Mouse (Mus musculus) intestine, embryonic 16.5 days (tissue): ENCODE measurements around the gene Slpi. TPM values are rescaled to one million over a fixed set of nuclear protein-coding genes. Genes with fewer than 3 reads are reported as not detected.

Experiments
- ATAC-seq: fragments of 200-750 bp; cut with Nextera tagmentation; 2 replicates; pipeline ENCODE4 v1.8.0; 2017; ENCODE audit warnings: moderate TSS enrichment, moderate library complexity
- H3K27ac ChIP-seq: fragments of 300-500 bp; sonication (generic); 2 replicates; pipeline ENCODE4 v1.5.1; 2014; ENCODE audit warnings: mild to moderate bottlenecking, low read length
- H3K27me3 ChIP-seq: fragments of 300-500 bp; sonication (generic); replicated peaks from 2 replicates; pipeline ENCODE4 v1.6.1; 2014; ENCODE audit warnings: low read length, control low read depth, mixed read lengths; ENCODE audit not compliant: control insufficient read depth, insufficient read depth
- H3K36me3 ChIP-seq: fragments of 300-500 bp; sonication (generic); 2 replicates; pipeline ENCODE4 v1.6.1; 2014; ENCODE audit warnings: low read length, control low read depth; ENCODE audit not compliant: control insufficient read depth, insufficient read depth
- H3K4me1 ChIP-seq: fragments of 300-500 bp; sonication (generic); 2 replicates; pipeline ENCODE4 v1.6.1; 2014; ENCODE audit warnings: low read length, control low read depth, mixed read lengths; ENCODE audit not compliant: control insufficient read depth, insufficient read depth
- H3K4me2 ChIP-seq: fragments of 300-500 bp; sonication (generic); 2 replicates; pipeline ENCODE4 v1.6.1; 2014; ENCODE audit warnings: low read depth, low read length, control low read depth
- H3K4me3 ChIP-seq: fragments of 300-500 bp; sonication (generic); 2 replicates; pipeline ENCODE4 v1.5.1; 2014; ENCODE audit warnings: mild to moderate bottlenecking, low read length
- H3K9ac ChIP-seq: fragments of 300-500 bp; sonication (generic); 2 replicates; pipeline ENCODE4 v1.6.1; 2014; ENCODE audit warnings: low read depth, low read length
- H3K9me3 ChIP-seq: fragments of 300-500 bp; sonication (generic); 2 replicates; pipeline ENCODE4 v1.6.1; 2016; ENCODE audit warnings: low read length, control low read depth; ENCODE audit not compliant: control insufficient read depth
- WGBS: fragments of 180-500 bp; shearing (Covaris S2); extraction: QIAGEN DNeasy Blood & Tissue Kit; methylation state at CpG from one replicate; pipeline ENCODE4 v1.1.7; 2014; 5-methylcytosine and 5-hydroxymethylcytosine counted together
- polyA plus RNA-seq: library from polyadenylated mRNA; unstranded; fragments of >200 nt; fragmentation: Nextera tagmentation; extraction: Ambion mirVana; gene quantifications from 2 replicates; pipeline ENCODE4 v1.2.1, GENCODE M21; 2015

The Slpi gene
- 2.3 and 2.7 TPM in 2 replicates for polyA plus RNA-seq

DNA sequence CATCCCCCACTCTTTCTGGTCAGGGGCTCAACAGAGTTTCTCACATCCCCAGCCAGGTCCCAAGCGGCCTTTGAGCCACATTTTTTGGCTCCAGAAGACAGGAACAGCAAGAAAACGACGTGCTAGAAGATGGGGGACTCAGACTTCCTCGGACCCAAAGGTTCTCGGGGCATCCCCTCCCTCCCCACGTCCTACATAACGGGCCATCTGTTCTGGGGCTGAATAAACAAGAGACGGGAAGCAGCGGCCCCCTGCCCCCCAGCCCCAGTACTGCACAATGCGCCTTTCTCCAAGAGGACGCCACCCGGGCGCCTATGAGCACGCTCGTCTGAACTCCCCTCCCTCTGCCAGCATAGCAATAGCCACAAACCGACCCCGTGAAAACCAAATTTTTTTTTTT, at the start of gene Slpi:
Gene Slpi, minus strand, starts transcription at position 76 of the 400 bp plus-strand sequence.
- Histone ChIP-seq H3K4me2 (peak within 1 kb of the TSS; percentile 86), H3K4me3 (peak within 1 kb of the TSS; percentile 57), H3K27ac (no peak within 1 kb of the TSS), H3K36me3 (no peaks in the 10 kb centered on the region), H3K4me1 (peaks cover 9% of the 10 kb centered on the region; the same call in 1 of the 2 replicates), H3K27me3 (peaks cover 8% of the 10 kb centered on the region; the same call in 1 of the 2 replicates), H3K9me3 (no peaks in the 10 kb centered on the region), H3K9ac (peak within 1 kb of the TSS; percentile 68)
- ATAC-seq: peak; percentile 71
- 3% methylated on average over 17 of the region's 17 CpGs for WGBS

DNA sequence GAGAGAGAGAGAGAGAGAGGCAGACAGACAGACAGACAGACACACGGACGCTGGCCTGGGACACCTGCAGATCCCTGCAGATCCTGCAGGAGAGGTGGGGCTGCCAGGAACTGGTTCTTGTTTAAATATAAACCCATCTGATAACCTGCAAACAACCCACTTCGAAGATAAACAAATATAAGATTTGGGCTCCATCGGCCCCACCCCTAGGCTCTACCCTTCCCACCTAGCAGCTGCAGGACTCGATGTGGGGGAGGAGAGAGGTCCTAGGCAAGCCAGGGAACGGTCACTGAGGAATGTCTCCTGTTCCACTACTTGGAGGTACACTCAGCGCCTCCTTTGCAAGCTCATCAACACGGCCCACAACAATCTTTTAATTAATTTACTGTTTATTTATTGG, 49.4 kb upstream of the Slpi start:
- Histone ChIP-seq H3K4me1 (peaks cover 52% of the 10 kb centered on the region), H3K9me3 (no peaks in the 10 kb centered on the region), H3K9ac (0 out of 2 replicates have a peak overlapping the region, but pooled peaks have one; percentile 20), H3K27me3 (no peaks in the 10 kb centered on the region), H3K36me3 (no peaks in the 10 kb centered on the region), H3K27ac (peak overlapping the region; percentile 95), H3K4me3 (peak overlapping the region; percentile 30), H3K4me2 (peak overlapping the region; percentile 84)
- WGBS: 37% methylated on average over 8 of the region's 8 CpGs
- peak; percentile 25 for ATAC-seq

DNA sequence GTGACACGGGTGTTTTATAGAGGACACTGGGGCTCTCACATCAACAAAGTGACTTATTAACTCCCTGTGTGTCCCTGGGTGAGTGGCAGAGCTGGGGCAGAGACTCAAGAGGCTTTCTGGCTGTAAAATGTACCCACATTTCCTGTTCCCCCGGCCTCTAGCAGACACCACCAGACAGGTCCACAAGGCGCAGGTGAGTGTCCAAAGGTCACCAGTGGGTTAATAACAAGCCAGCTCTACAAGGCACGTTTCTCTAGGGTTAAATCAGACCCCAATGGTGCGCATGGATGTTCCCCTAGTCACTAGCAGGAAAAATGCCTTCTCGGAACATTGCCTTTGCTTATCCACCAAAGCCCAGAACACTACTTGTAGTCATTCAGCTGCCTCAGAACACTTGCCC, 48.8 kb upstream of the Slpi start:
- ATAC-seq: peak; percentile 78
- H3K4me1 ChIP-seq: peaks cover 58% of the 10 kb centered on the region
- WGBS: 43% methylated on average over 6 of the region's 6 CpGs
- H3K9ac ChIP-seq: 0 out of 2 replicates have a peak overlapping the region, but pooled peaks have one; percentile 20
- no peaks in the 10 kb centered on the region for H3K36me3 ChIP-seq
- H3K4me2 ChIP-seq: peak overlapping the region; percentile 84
- H3K27me3 ChIP-seq: no peaks in the 10 kb centered on the region
- H3K9me3 ChIP-seq: no peaks in the 10 kb centered on the region
- peak overlapping the region; percentile 30 for H3K4me3 ChIP-seq
- peak overlapping the region; percentile 95 for H3K27ac ChIP-seq

DNA sequence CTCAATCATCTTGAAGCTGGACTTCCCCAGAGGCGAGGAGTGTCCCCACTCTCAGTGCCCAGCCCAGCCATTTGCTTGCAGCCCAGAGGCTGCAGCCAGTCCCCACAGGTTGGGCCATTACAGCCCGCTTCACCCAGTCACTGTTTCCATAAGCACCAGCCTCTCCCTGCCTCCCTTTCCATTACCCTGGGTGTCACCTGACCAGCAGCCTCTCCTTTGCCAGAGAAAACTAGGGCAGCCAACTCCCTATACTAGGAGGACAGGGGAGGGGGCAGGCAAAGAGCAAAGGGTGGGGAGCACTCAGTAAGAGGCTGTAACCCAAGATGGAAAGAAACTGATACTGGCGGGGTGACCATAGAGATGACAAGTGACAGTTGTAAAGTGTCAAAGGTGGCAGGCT, 48.1 kb upstream of the Slpi start:
- no peaks in the 10 kb centered on the region for H3K36me3 ChIP-seq
- H3K27ac ChIP-seq: peak overlapping the region; percentile 95
- WGBS: 49% methylated on average over 3 of the region's 3 CpGs
- peak; percentile 66 for ATAC-seq
- peak overlapping the region; percentile 63 for H3K9ac ChIP-seq
- H3K4me2 ChIP-seq: peak overlapping the region; percentile 59
- H3K4me1 ChIP-seq: peaks cover 65% of the 10 kb centered on the region
- H3K9me3 ChIP-seq: no peaks in the 10 kb centered on the region
- no peaks in the 10 kb centered on the region for H3K27me3 ChIP-seq
- peak overlapping the region; percentile 28 for H3K4me3 ChIP-seq

DNA sequence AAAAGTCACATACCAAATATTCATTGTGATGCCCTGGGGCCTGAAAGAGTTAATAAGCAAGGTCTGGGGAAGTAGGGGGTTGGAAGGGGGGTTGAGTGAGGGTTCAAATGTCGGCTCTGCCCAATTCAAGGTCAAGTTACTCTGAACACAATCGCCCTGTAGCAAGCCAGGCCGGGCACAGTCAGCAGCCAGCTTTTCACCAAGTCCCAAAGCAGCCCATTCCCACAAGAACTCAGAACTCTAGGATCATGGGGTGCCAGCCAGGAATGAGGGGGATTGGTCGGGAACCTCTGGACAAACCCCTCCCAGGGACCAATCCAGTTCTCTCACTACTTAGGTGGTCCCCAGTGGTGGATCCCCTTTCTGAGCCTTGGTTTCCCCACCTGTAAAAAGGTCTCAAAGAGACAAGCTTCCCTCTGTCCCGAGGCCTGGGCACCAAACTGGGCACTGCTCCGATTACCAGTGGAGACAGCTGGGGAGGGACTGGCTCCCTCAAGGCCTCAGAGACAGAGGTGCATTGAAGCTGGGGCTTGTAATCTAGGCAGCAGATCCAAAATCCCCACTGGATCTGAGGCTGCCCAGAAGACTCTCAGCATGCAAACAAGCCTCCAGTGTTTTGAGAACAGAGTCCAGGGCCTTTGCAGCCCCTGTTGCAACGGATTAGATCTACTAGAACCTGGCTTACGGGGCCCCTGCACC, 47.5 kb upstream of the Slpi start:
- Histone ChIP-seq H3K27ac (peak overlapping the region; percentile 95), H3K9ac (peak overlapping the region; percentile 63), H3K4me1 (peaks cover 71% of the 10 kb centered on the region), H3K4me3 (peak overlapping the region; percentile 28), H3K9me3 (no peaks in the 10 kb centered on the region), H3K27me3 (no peaks in the 10 kb centered on the region), H3K4me2 (peak overlapping the region; percentile 59), H3K36me3 (no peaks in the 10 kb centered on the region)
- WGBS: 24% methylated on average over 8 of the region's 8 CpGs
- ATAC-seq: no peak

DNA sequence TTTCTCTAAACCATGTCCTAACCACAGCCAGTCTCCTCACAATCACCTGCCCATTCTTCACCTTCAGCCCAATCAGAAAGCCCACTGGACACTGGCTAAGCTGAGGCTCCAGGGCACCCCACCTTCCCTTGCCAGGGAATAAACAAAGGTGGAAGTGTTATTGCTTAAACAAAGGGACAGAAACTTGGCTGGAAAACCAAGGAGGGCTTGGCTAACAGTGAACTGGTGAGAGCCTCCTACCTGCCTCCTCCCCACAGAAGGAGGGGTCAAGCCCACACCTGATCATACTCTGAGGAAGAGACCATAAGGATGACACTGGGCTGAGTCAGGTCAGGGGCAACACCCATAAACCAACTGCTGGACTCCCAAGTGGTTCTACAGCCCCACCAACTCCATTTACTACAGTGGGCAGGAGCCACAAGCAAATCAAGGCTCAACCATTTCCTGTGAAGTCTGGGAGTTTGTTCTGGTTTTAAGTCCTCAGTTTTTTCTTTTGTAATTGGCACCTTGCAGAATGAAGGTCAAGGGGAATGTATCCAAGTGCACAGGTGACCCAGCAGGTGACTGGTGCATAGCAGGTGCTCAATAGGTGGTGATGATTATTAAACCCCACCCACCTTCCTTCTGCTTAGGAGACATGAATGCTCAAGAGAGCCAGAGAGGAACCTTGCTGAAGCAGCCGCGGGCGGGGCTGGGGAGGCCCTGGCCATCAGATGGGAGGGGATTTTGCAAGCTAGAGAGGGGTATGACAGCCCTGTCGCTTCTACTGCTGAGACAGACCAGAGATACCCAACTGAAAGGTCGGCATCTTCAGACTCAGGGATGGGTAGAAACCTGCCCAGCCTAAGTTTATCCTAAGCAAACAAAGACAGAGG, 46.6 kb upstream of the Slpi start:
- 25% methylated on average over 5 of the region's 5 CpGs for WGBS
- peak overlapping the region; percentile 63; the same call in 1 of the 2 replicates for H3K9ac ChIP-seq
- no peak for ATAC-seq

DNA sequence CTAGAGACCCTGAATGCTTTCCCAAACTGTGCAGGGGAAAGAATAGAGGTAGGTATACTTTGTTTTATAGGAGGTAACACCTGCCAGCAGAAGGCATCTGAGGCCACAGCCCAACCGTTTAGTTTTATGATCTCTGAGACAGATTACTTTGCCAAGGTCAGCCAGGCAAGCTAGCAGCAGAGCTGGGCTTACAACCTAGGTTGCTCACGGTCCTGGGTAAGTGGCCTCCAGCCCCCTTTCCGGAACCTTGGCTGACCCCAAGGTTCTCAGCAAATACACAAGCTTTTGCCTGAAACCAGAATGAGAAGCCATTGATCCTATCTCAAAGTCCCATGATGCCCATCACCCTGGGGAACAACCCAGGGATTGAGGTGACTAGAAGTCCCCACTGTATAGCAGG, 45.8 kb upstream of the Slpi start:
- no peaks in the 10 kb centered on the region for H3K27me3 ChIP-seq
- H3K4me2 ChIP-seq: peak overlapping the region; percentile 59
- peak overlapping the region; percentile 95 for H3K27ac ChIP-seq
- H3K4me1 ChIP-seq: peaks cover 77% of the 10 kb centered on the region
- 47% methylated on average over 3 of the region's 3 CpGs for WGBS
- ATAC-seq: no peak
- no peaks in the 10 kb centered on the region for H3K9me3 ChIP-seq
- H3K4me3 ChIP-seq: 0 out of 2 replicates have a peak overlapping the region, but pooled peaks have one; percentile 2
- no peaks in the 10 kb centered on the region for H3K36me3 ChIP-seq
- H3K9ac ChIP-seq: no peak overlapping the region

More for the DNA sequence above, 46.6 kb upstream of the Slpi start:
- Histone ChIP-seq H3K27me3 (no peaks in the 10 kb centered on the region), H3K4me1 (peaks cover 78% of the 10 kb centered on the region), H3K9me3 (no peaks in the 10 kb centered on the region), H3K4me2 (peak overlapping the region; percentile 59), H3K27ac (peak overlapping the region; percentile 95), H3K4me3 (no peak overlapping the region), H3K36me3 (no peaks in the 10 kb centered on the region)

DNA sequence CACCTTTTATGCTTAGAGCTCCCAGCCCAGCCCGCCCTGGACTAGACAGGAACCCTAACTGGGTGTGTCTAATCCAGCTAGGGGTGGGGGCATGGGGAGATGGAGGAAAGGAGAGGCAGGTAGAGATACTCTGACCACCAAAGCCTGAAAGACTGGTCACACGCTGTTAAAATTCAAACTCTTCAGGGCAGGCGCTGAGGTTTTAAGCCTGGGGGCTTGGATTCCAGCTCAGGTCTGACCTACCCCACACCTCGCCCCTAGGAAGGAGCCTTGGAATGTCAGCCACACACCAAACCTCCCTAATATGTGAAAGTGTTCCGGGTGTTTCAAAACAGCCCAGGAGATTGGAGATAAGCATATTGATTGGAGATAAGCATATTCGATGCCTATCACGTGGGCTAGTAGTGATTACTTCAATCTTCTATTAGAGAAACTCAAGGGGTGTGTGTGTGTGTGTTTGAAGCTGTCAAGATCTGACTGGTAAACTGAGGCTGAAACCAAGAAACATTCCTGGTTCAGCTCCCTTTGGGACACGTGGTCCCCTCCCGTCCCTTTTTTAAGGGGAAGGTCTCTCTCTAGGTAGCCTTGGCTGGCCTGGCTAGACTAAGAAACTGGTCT, 44.5 kb upstream of the Slpi start:
- H3K4me3 ChIP-seq: peak overlapping the region; percentile 27
- WGBS: 63% methylated on average over 9 of the region's 9 CpGs
- H3K4me2 ChIP-seq: peak overlapping the region; percentile 60
- H3K27me3 ChIP-seq: no peaks in the 10 kb centered on the region
- peaks cover 5% of the 10 kb centered on the region; the same call in 1 of the 2 replicates for H3K36me3 ChIP-seq
- H3K4me1 ChIP-seq: peaks cover 74% of the 10 kb centered on the region
- H3K9me3 ChIP-seq: no peaks in the 10 kb centered on the region
- peak overlapping the region; percentile 95 for H3K27ac ChIP-seq
- H3K9ac ChIP-seq: peak overlapping the region; percentile 69
- ATAC-seq: no peak
